Mouse (Mus musculus): ENCODE results near the gene Ndufa11.

DNA sequence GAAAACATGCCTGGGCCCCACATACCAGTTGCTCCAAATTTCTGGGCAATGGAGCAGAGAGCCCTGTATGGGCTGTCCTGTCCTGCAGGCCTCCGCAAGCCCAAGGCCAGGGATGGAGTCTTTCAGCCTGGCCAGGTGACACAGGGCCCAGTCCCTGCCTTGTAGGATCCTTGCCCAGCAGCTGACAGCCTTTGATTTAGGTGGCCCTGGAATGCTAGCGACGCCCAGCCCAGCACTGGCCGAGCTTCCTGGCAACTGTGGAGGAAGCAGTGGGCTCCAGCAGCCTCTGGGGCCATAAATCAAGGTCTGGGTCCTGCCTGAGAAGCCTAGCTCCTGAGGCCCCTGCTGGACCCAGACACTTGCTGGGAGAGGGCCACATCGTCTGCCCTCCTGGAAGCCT lies 4.9 kb downstream of the Ndufa11 start:
- TF ChIP-seq CTCF (IDR thresholded peaks at IDR 0.05) (no peak), EP300 (IDR thresholded peaks at IDR 0.05) (no peak)

Data from lung, postnatal 0 days (tissue).